Mouse (Mus musculus): ENCODE measurements around the gene Mvb12b.
A peak's percentile ranks its signal among the peaks of the same experiment; 100 is the strongest.

Mvb12b gene

DNA sequence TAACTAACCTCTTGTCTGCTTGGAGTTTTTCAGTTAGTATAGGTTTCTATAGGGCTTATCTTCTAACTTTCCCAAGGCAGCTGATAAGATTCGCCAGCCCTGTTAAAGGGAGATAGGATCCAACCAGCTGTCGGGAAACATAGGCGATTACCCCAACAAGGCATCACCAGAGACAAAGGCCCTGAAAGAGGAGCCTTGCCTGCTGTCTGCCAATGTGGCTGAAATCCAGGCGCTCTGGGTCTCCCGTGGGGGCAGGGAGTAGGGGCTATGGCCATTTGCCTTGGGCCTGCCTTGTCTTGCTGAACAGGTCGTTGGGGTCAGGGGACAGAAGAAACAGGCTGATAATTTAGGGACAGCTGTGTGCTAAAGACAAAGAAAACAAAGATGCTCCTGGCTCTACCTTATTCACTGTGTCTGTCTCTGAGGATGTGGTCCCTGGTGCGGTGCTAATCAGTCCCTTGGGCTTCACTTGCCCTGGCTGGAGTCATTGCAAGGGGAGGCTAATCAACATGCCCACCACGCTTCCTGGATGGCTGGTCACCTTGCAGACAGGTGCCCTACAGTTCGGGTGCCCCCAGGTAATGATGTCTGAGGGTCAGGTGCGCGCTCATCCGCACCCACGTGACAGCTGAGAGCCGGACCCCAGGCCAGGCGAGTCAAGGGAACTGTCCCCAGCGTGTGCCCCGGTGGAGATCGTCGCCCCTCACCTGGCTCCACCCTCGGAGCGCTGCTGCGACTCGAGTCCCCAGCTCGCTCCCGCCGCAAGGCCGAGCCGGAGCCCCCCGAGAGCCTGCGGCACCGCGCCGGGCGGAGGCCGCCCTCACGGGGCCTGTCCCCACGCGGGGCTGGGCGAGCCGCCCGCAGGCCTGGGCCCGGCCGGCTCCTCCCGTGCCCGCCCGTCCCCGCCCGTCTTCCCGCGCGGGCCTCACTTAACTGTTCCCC lies 1.1 kb downstream of the Mvb12b start:
- DNase-seq (ENCODE audit: low read depth, low spot score) = no peak

DNA sequence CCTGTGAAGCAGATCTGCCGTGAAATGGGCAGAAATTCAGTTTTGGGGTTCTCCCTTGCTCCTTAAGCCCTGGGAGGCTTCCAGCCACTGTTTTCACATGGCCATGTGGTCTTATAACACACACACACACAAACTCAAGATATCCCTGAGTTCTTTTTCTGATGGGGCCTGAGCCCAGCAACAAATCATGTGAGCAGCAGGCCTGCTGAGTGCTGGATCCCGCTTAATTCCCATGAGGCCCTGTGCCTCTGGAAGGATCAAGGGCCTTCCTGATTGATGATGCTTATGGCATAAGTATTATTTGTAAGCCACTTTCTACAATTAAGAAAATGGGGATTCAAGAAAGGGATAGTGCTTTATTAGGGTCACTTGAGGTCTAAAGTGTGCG lies 2.5 kb downstream of the Mvb12b start:
- DNase-seq (ENCODE audit: low read depth, low spot score) = no peak

DNA sequence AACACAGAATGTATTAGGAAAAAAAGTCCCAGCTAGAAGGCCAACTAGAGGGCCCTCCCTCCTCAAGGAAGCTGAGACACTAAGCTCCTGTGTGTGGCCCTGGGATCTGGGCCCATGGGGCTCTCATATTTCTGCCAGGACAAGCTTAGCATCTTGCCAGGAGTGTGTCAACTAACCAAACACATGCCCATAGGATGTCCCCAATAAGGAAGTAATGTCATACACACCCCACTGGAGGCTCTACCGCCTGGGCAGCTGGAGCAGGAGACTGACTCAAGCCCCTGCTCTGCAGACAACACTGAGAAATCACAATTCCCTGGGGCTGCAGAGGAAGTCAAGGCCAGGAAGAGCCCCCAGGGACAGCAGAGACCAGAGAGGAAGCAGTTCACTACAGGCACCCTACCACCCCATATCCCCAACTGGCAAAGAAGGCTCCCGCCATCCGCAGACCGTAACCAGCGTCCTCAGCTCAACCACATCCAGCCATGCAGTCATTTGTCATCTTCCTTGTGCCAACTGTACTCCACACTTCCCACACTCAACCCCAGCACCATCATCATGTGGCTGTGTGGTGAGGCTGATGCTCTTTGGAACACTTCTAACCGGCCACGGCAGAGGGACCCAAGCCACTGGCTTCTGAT lies 3.0 kb downstream of the Mvb12b start:
- DNase-seq (ENCODE audit: low read depth, low spot score) = peak; percentile 88

DNA sequence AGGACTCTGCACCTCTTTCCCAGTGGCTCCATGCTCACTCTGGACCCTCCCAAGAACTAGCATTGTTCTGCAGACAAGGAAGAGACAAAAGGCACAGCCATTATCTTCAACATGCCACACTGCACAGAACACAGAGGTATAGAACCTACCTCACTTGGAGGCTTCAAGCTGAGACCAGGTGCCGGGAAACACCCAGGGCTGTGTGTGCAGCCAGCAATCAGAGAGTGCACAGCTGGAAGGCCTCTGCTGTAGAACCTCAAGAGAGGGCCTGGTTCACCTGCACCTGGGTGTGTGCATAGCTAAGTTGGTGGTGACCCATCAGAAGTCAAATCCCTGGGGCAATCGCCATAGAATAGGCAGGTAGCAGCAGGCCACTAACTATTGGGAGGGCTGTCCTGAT lies 8.5 kb downstream of the Mvb12b start:
- DNase-seq (ENCODE audit: low read depth, low spot score) = no peak

DNA sequence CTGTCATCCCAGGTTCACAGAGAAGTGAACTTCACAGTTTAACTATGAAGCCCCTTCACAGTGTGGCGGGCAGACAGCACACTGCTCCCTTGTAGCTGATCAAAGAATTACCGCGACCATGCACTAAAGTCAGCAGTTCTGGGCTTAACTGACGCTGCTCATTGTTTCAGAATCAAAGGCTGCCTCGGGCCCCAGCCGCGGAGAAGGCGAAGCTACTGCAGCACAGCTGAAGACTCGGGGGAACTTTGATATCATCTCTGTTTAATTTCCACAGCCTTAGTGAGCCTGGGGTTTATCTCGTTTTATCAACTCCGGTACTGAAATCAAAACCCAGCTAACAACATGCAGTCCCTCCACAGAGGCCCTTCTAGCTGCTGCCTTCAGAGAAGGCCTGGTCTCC lies 9.3 kb downstream of the Mvb12b start:
- DNase-seq (ENCODE audit: low read depth, low spot score) = no peak

DNA sequence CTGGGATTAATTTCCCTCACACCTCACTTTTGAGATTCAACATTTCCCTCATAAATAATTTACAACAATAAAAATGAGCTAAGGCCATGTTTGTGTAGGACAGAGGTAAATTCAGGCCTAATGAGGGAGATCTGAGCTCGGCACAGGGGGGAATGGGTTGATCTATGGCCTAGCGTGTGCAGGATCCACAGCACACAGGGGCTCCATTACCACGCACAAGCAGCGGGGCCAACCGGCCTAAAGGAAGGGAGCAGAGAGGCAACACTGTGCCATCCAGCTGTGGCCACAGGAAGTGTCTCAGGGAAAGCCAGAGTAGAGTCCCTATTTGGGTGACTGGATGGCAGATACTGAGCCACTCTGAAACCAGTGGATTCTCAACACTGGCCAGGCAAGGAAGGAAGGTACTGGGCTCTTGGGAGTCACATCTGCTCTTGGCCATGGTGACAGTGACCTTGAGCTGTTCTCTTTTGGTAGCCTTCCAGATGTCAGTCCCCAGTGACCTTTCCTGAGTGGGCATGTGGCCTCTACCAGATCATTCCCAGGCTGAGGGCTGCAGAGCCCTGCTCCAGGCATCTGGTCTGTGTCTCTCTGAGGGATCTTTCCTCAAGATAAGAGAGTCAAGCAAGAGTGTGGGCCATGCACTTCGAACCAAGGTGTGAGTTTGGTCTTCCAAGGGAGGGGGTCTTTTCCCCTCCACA lies 9.9 kb downstream of the Mvb12b start:
- DNase-seq (ENCODE audit: low read depth, low spot score) = no peak

DNA sequence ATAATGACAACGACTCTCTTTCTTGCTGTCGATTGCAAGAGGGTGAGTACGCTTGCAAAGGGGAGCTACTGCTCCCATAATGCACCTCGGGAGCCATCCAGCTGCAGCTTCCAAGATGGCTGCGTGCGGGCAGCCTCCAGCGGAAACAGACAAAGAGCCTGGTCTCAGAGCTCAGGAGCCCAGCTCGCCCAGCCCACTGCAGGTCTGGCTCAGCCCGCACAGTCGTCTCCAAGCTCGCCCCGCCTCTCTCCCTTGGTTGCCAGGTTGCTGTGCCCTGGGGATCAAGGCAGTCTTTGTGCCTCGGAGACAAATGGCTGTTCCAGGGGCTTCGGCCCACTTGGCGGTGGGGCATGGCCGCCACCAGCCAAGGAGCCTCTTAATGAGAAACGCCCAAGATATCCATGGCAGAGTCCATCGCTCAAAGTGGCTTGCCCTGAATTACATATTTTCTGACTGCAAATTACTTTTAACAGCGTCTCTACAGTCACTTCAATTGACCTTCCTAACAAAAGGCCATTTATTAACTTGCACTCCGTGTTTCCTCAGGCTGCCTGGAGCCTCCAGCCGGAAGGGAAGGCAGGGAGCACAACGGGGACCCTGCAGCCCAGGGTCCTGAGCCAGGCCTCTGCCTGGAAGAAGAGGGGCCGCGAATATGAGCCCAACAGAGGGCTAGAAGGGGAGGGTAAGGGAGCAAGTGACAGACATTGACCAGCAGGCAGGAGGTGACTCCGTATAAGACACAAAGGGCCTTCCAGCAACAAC lies 11.0 kb downstream of the Mvb12b start:
- DNase-seq (ENCODE audit: low read depth, low spot score) = no peak

DNA sequence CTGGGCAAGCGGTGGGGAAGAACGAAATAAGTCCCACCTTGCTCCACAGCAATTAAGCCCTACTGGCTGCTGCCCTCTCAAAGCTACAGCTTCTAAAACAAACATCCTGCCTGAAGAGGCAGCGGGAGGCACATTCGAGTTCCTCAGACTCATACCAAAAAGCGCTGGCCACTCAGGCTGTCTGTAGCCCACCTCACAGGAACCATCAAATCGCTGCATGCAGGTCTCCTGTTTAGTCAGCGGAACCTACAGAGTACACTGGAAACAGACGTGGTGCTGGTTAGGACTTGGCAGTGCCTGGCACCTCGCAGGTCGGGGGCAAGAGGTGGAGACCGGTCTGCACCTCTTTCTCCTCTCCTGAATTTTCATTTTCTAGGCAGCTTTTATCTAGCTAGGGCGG lies 12.2 kb downstream of the Mvb12b start:
- no peak for DNase-seq (ENCODE audit: low read depth, low spot score)

DNA sequence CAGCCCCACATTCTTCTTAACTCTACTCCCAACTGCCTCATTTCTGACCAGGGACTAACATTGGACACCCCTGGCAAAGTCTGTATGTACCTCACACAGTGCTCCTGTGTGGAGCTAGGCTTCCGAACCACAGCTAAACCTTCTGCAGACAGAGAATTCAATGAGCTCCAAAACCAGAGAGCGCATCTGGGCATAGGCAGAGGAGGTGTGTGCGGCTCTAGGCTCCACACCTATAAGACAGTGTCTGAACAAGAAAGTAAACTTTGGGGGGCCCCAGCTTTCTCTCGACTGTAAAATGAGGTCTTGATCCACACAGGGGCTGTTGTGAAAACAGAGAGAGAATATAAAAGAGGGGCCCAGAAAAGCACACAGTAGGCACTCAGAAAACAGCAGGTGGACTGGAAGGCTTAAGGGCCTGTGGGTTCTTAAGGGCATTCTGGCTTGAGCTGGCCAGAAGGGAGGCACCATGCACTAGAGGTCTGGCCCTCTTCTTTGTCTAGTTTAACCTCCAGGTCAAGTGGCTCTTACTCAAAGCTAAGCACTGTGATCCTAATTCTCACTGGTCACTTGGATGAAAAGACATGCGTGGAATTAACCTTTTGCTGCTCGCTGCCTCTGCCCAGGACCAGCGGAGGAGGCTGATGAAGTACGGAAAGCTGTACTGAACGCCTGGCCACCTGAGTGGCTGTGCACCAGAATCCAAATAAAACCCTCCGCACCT lies 12.7 kb downstream of the Mvb12b start:
- no peak for DNase-seq (ENCODE audit: low read depth, low spot score)

DNA sequence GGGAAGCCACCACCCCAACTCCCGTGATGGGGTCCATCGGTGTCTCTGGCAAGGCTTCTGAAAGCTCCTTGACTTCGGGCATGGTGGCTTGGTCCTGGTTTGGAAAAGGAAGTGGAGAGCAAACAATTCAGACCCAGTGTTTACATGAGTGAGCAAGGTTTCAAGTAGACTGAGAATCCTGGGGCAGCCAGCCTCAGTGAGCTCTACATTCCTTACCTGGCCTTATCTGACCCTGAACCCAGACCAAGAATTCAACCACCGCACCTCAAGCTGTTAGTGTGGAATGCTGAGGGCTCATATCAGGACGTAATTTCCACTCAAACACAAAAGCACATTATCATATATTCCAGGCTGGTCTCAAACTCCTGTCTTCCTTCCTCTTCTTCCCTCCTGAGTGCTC lies 13.4 kb downstream of the Mvb12b start:
- no peak for DNase-seq (ENCODE audit: low read depth, low spot score)

DNA sequence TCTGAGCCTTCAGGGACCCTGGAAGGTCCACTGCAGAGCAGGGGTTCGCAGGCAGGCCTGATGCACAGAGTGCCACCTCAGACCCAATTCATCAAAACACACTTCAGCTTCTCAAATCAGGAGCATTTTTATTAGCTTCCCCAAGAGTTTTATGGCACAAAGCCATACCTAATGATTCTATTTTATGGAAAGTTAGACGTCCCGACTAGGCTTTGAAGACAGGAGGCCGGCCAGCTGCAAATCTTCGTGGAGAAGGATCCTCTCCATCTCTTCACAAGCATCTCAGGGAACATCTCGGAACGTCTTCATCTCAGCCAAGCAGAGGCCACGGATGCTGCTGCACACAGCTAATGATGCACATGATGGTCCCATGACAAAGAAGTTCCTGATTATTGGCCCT lies 14.2 kb downstream of the Mvb12b start:
- no peak for DNase-seq (ENCODE audit: low read depth, low spot score)

DNA sequence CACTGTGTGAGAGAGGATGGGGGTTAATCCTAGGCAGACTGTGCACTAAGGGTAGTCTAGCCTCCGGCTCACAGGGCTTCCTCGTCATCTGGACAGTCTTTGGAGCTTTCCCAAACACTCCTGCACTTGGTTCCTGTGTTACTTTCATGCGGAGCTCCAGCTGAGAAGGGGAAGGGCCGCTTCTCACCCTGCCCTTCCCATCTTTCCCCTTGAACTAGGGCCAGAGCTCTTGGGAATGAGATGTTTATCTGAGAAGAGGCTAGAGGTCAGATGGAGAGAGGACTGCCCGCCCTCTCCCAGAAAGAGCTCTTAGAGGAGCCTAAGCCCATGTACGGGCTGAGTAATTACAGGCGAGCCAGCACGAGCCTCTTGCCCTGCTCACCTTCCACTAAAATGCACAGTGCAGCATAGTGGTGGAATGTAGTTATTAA lies 14.9 kb downstream of the Mvb12b start:
- DNase-seq (ENCODE audit: low read depth, low spot score) = no peak

DNA sequence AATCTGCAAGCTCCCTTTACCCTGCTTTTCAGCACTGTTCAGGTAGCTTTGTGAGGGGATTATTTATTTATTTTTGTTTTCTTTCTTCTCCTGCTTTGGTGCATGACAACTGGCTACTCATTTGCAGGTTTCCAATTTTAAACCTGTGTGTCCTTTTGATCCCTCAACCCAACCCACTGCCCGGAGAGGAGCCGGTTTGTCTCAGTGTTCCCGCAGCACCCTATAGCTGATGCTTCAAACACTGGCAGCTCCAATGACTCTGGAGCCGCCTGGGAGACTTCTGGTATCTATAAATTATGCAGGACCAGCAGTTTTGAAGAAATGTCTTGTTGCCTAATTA lies 16.6 kb downstream of the Mvb12b start:
- no peak for DNase-seq (ENCODE audit: low read depth, low spot score)

DNA sequence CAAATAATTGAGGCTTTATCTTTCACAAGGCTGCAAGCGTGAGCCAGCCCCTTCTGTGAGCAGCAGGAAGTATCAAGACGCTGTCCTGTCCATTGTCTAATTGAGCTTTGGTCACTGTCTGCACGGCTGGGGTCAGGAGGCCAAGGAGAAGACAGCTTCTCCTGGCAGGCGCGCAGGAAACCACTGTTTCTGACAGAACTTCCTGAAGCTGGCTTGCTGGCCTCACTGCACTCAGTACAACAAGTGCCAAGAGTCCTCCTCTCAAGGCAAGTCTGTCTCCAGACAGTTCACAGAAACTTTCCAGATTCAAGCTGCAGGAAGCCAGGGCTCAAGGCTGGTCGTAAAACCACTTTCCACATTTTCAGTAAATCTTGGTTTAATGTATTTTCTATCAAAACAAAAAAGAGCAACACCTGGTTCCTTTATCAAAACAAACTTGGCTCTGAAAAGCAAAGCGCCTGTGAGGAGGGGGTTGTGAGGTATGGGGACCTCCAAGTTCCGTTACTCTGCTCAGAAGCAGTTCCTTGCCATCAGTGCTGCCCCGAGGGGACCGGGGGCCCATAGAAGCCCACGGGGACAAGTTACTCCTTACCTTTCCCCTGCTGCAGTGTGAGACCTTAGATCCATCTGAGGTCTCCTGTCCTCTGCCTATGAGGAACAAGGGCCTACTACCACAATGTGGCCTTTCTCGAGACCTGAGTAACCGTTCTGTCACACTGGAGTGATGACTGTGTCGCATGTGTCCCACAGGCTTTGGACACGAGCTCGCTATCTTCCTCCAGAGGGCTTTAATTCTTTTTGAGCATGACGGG lies 17.2 kb downstream of the Mvb12b start:
- DNase-seq (ENCODE audit: low read depth, low spot score) = peak; percentile 45

DNA sequence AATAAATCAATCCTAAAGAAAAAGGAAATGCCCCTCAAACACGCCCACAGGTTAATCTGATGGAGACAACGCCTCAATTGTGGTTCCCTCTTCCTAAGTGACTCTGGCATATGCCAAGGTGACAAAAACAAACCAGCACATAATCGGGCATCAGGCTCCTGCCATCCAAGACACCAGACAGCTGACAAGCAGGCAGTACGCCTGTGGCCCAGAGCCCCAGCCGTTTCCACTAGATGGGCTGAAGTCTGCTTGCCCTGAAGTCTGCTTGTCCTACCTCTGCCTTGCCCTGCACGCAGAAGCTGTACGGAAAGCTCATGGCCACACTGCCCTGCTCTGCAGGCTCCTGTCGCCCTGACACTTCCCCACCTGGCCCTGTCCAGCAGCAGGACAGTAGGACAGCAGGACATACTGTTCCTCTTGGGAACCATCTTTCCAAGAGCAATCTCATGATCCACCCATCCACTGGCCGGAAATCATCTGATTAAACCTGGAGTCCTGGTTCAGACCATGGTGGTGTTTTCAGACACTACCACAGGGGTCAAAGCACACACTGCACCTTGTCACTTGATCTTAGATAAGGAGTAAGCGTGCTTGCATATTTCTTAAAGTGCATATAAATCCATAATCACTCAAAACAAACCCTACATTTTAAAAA lies 17.9 kb downstream of the Mvb12b start:
- no peak for DNase-seq (ENCODE audit: low read depth, low spot score)

DNA sequence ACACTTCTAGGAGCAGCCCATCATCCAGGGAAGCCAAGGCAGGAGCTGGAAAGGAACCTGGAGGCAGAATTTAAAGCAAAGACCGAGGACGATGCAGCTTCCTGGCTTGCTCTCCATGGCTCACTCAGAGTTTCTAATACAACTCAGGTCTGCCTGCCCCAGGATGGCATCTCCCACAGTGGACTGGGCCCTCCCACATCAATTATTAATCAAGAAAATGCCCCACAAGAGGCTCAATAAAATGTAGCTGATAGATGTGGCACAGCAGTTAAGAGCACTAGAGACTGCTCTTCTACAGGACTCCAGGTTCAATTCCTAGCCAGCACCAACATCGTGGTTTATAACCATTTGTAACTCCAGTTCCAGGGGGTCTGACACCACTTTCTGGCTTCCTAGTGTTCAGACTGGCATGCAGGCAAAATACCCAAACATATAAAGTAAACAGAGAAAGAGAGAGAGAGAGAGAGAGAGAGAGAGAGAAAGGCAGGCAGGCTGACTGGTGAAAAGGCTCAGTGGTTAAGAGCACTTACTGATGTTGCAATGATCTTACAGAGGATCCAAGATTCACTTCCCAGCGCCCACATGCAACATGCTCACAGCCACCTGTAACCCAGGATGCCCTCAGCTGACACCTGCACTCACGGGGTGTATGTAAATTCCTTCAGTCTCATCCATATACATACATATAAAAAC lies 18.6 kb downstream of the Mvb12b start:
- no peak for DNase-seq (ENCODE audit: low read depth, low spot score)

DNA sequence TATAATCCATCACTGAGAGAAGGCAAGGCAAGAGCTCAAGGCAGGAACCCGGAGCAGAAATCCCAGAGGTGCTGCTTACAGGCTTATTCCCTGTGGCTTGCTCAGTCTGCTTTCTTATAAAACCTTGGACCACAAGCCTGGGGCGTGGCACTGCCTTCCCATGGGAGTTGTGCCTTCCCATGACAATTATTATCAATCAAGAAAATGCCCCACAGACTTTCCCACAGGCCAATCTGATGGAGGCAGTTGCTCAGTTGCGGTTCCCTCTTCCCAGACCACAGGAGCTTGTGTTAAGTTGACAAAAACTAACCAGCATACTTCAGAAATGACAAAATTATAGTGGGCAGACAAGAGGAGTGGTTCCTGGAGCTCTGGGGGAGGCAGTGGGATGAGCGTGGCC lies 19.4 kb downstream of the Mvb12b start:
- DNase-seq (ENCODE audit: low read depth, low spot score) = no peak

DNA sequence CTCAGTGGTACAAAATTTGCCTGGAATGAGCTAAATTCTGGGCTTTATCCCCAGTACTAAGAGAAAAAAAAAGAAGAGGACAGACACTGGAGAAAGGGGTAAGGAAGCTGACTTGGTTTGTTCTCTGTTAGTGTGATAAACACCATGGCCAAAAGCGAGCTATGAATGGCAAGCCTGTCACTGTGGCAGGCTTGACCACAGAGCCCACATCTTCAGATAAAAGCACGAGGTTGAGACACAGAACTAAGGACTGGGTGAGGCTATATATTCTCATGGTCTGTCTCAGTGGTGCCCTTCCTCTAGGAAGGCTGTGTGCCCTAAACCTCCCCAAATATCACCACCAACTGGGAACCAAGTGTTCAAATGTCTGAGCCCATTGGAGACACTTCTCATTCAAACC lies 31.0 kb downstream of the Mvb12b start:
- no peak for DNase-seq (ENCODE audit: low read depth, low spot score)

All from skeletal muscle tissue, adult 2 months (tissue).